ENCODE assay signal across 9 mouse cellular contexts in genomic region chr2:26341510-26341981, GRCm38 (mm10). TPM values are rescaled to one million over a fixed set of nuclear protein-coding genes. Genes with fewer than 3 reads are reported as not detected.
A peak's percentile ranks its signal among the peaks of the same experiment; 100 is the strongest.
DNase-seq lines count a peak whose midpoint lies in the region; ATAC-seq lines count a peak whose summit lies in the region.
"Had no signal": no experiment of that assay in that cellular context is flagged by ENCODE, and none has a peak within 500 bp of the region (broad histone marks: within the 10 kb centered on the region; RNA-seq: fewer than 3 reads in every experiment).

No protein-coding gene starts in this region.

- peaks cover 83% of the 10 kb centered on the region for H3K36me3 ChIP-seq in midbrain, embryonic 14.5 days (ENCODE audit: control insufficient read depth, insufficient read depth, low read length)
- peaks cover 12% of the 10 kb centered on the region for H3K36me3 ChIP-seq in midbrain, embryonic 11.5 days (ENCODE audit: control insufficient read depth, insufficient read depth, low read length)
- peaks cover 56% of the 10 kb centered on the region for H3K36me3 ChIP-seq in stomach, embryonic 14.5 days (ENCODE audit: control insufficient read depth, insufficient read depth, low read length)
- H3K36me3 ChIP-seq in midbrain, embryonic 15.5 days (replicated peaks), result peaks cover 51% of the 10 kb centered on the region

- H3K27ac ChIP-seq in midbrain, embryonic 14.5 days (replicated peaks; ENCODE audit: low read depth, low read length), result peak overlapping the region; percentile 9; the same call in 1 of the 2 replicates
- H3K27ac ChIP-seq in midbrain, embryonic 11.5 days (ENCODE audit: low read depth, low read length), result no peak overlapping the region
- peak overlapping the region; percentile 90 for H3K27ac ChIP-seq in stomach, embryonic 14.5 days (ENCODE audit: low read length)
- H3K27ac ChIP-seq in midbrain, embryonic 15.5 days, result no peak overlapping the region; the same call in 1 of the 2 replicates

- peak; percentile 98 for DNase-seq in heart, adult 11 months
- no peak for DNase-seq in heart, adult 8-10 months (ENCODE audit: low spot score)
- no peak for DNase-seq in midbrain, embryonic 14.5 days
- DNase-seq in midbrain, embryonic 11.5 days (ENCODE audit: low spot score, missing footprints), result no peak
- DNase-seq in kidney, postnatal 36 days, result peak; percentile 36 to 67
- no peak for DNase-seq in embryo, embryonic 10 days (ENCODE audit: low spot score)

- no peak for ATAC-seq in midbrain, embryonic 14.5 days (ENCODE audit: low FRiP score, low TSS enrichment)
- ATAC-seq in midbrain, embryonic 11.5 days (ENCODE audit: low FRiP score), result no peak
- peak; percentile 15; the same call in 1 of the 2 replicates for ATAC-seq in stomach, embryonic 14.5 days (ENCODE audit: insufficient number of reproducible peaks, insufficient read depth, low FRiP score, low read depth)
- no peak for ATAC-seq in midbrain, embryonic 15.5 days (replicated peaks)

- WGBS in midbrain, embryonic 14.5 days, result 95% methylated on average over 2 of the region's 2 CpGs
- WGBS in midbrain, embryonic 11.5 days, result 92% methylated on average over 2 of the region's 2 CpGs
- 77% methylated on average over 2 of the region's 2 CpGs for WGBS in stomach, embryonic 14.5 days
- WGBS in midbrain, embryonic 15.5 days, result 92% methylated on average over 2 of the region's 2 CpGs

- no peak overlapping the region for H3K4me2 ChIP-seq in midbrain, embryonic 14.5 days (ENCODE audit: low read length)
- H3K4me2 ChIP-seq in midbrain, embryonic 11.5 days, result no peak overlapping the region
- H3K4me2 ChIP-seq in stomach, embryonic 14.5 days (replicated peaks; ENCODE audit: low read depth, low read length), result no peak overlapping the region
- no peak overlapping the region for H3K4me2 ChIP-seq in midbrain, embryonic 15.5 days

- no peaks in the 10 kb centered on the region for H3K9me3 ChIP-seq in midbrain, embryonic 14.5 days (ENCODE audit: control insufficient read depth, low read length)
- H3K9me3 ChIP-seq in midbrain, embryonic 11.5 days (ENCODE audit: control insufficient read depth, low read length), result no peaks in the 10 kb centered on the region
- H3K9me3 ChIP-seq in stomach, embryonic 14.5 days (ENCODE audit: control insufficient read depth, low read depth, low read length), result no peaks in the 10 kb centered on the region
- H3K9me3 ChIP-seq in midbrain, embryonic 15.5 days, result no peaks in the 10 kb centered on the region

- no peak overlapping the region for H3K4me3 ChIP-seq in midbrain, embryonic 14.5 days (replicated peaks; ENCODE audit: low read depth, low read length)
- H3K4me3 ChIP-seq in midbrain, embryonic 11.5 days (ENCODE audit: low read depth, low read length), result no peak overlapping the region
- H3K4me3 ChIP-seq in stomach, embryonic 14.5 days (ENCODE audit: low read depth, low read length), result no peak overlapping the region
- no peak overlapping the region for H3K4me3 ChIP-seq in midbrain, embryonic 15.5 days

- H3K9ac ChIP-seq in midbrain, embryonic 14.5 days (replicated peaks; ENCODE audit: low read length), result no peak overlapping the region
- no peak overlapping the region for H3K9ac ChIP-seq in midbrain, embryonic 11.5 days (ENCODE audit: low read length)
- 0 out of 2 replicates have a peak overlapping the region, but pooled peaks have one; percentile 1 for H3K9ac ChIP-seq in stomach, embryonic 14.5 days (replicated peaks; ENCODE audit: low read depth, low read length)
- H3K9ac ChIP-seq in midbrain, embryonic 15.5 days, result no peak overlapping the region

- H3K27me3 ChIP-seq in midbrain, embryonic 14.5 days (ENCODE audit: control insufficient read depth, insufficient read depth, low read length), result no peaks in the 10 kb centered on the region
- H3K27me3 ChIP-seq in midbrain, embryonic 11.5 days (ENCODE audit: control insufficient read depth, insufficient read depth, low read length), result no peaks in the 10 kb centered on the region
- no peaks in the 10 kb centered on the region for H3K27me3 ChIP-seq in stomach, embryonic 14.5 days (ENCODE audit: control insufficient read depth, insufficient read depth, low read length)
- H3K27me3 ChIP-seq in midbrain, embryonic 15.5 days (replicated peaks), result no peaks in the 10 kb centered on the region

- H3K4me1 ChIP-seq in midbrain, embryonic 14.5 days (ENCODE audit: control insufficient read depth, insufficient read depth, low read length), result no peaks in the 10 kb centered on the region
- H3K4me1 ChIP-seq in midbrain, embryonic 11.5 days (ENCODE audit: control insufficient read depth, insufficient read depth, low read length), result no peaks in the 10 kb centered on the region
- H3K4me1 ChIP-seq in stomach, embryonic 14.5 days (ENCODE audit: control insufficient read depth, insufficient read depth, low read length), result peaks cover 25% of the 10 kb centered on the region
- H3K4me1 ChIP-seq in midbrain, embryonic 15.5 days, result no peaks in the 10 kb centered on the region

RNA-seq across cellular contexts. Expression of gene Dnlz, which starts 10.4 kb away (rescaled TPM):
- 10 to 100 TPM; 22.4 to 26.2 (median 25.4) TPM for total RNA-seq in heart, adult 8-10 months (2022)
- 27.9 and 28.1 TPM in 2 replicates for polyA plus RNA-seq in midbrain, embryonic 14.5 days (2014; fragmentation: Nextera tagmentation; extraction: Ambion mirVana)
- polyA plus RNA-seq in midbrain, embryonic 11.5 days (2014; fragmentation: Nextera tagmentation; extraction: Ambion mirVana), result 29.5 and 35.0 TPM in 2 replicates
- polyA plus RNA-seq in stomach, embryonic 14.5 days (2014; fragmentation: Nextera tagmentation; extraction: Ambion mirVana), result 25.6 and 27.6 TPM in 2 replicates
- 27.6 and 29.8 TPM in 2 replicates for polyA plus RNA-seq in midbrain, embryonic 15.5 days (2015; fragmentation: Nextera tagmentation; extraction: Ambion mirVana)

RNA-seq across cellular contexts. Expression of gene Card9, which starts 19.2 kb away (rescaled TPM):
- total RNA-seq in heart, adult 8-10 months (2022), result 1 to 10 TPM in 3 of 4 experiments, under 1 TPM in 1; 0.54 to 2.2 (median 1.7) TPM
- 1.5 and 1.7 TPM in 2 replicates for polyA plus RNA-seq in midbrain, embryonic 14.5 days (2014; fragmentation: Nextera tagmentation; extraction: Ambion mirVana)
- 0.99 and 1.1 TPM in 2 replicates for polyA plus RNA-seq in midbrain, embryonic 11.5 days (2014; fragmentation: Nextera tagmentation; extraction: Ambion mirVana)
- polyA plus RNA-seq in stomach, embryonic 14.5 days (2014; fragmentation: Nextera tagmentation; extraction: Ambion mirVana), result 0.51 and 0.88 TPM in 2 replicates
- 1.6 and 2.9 TPM in 2 replicates for polyA plus RNA-seq in midbrain, embryonic 15.5 days (2015; fragmentation: Nextera tagmentation; extraction: Ambion mirVana)

RNA-seq across cellular contexts. Expression of gene Gpsm1, which starts 26.2 kb away (rescaled TPM):
- 100 to 1,000 TPM; 188 to 246 (median 219) TPM for total RNA-seq in heart, adult 8-10 months (2022)
- polyA plus RNA-seq in midbrain, embryonic 14.5 days (2014; fragmentation: Nextera tagmentation; extraction: Ambion mirVana), result 99.4 and 121 TPM in 2 replicates
- 46.2 and 53.3 TPM in 2 replicates for polyA plus RNA-seq in midbrain, embryonic 11.5 days (2014; fragmentation: Nextera tagmentation; extraction: Ambion mirVana)
- 24.0 and 24.1 TPM in 2 replicates for polyA plus RNA-seq in stomach, embryonic 14.5 days (2014; fragmentation: Nextera tagmentation; extraction: Ambion mirVana)
- 211 and 216 TPM in 2 replicates for polyA plus RNA-seq in midbrain, embryonic 15.5 days (2015; fragmentation: Nextera tagmentation; extraction: Ambion mirVana)

RNA-seq across cellular contexts. Expression of gene Snapc4, which starts 38.9 kb away (rescaled TPM):
- 10 to 100 TPM in 2 of 4 experiments, 1 to 10 TPM in 2; 6.4 to 13.1 (median 8.6) TPM for total RNA-seq in heart, adult 8-10 months (2022)
- 25.3 and 30.7 TPM in 2 replicates for polyA plus RNA-seq in midbrain, embryonic 14.5 days (2014; fragmentation: Nextera tagmentation; extraction: Ambion mirVana)
- 22.3 and 22.5 TPM in 2 replicates for polyA plus RNA-seq in midbrain, embryonic 11.5 days (2014; fragmentation: Nextera tagmentation; extraction: Ambion mirVana)
- 29.4 and 32.2 TPM in 2 replicates for polyA plus RNA-seq in stomach, embryonic 14.5 days (2014; fragmentation: Nextera tagmentation; extraction: Ambion mirVana)
- polyA plus RNA-seq in midbrain, embryonic 15.5 days (2015; fragmentation: Nextera tagmentation; extraction: Ambion mirVana), result 33.0 and 40.0 TPM in 2 replicates

RNA-seq across cellular contexts. Expression of gene Ccdc187, which starts 47.2 kb away (rescaled TPM):
- under 1 TPM; 0.08 to 0.17 (median 0.14) TPM for total RNA-seq in heart, adult 8-10 months (2022)
- polyA plus RNA-seq in midbrain, embryonic 14.5 days (2014; fragmentation: Nextera tagmentation; extraction: Ambion mirVana), result 0.11 and 0.20 TPM in 2 replicates
- 0.05 and 0.10 TPM in 2 replicates for polyA plus RNA-seq in midbrain, embryonic 11.5 days (2014; fragmentation: Nextera tagmentation; extraction: Ambion mirVana)
- polyA plus RNA-seq in stomach, embryonic 14.5 days (2014; fragmentation: Nextera tagmentation; extraction: Ambion mirVana), result 0.58 and 1.1 TPM in 2 replicates
- polyA plus RNA-seq in midbrain, embryonic 15.5 days (2015; fragmentation: Nextera tagmentation; extraction: Ambion mirVana), result 0.18 and 0.25 TPM in 2 replicates
- total RNA-seq: megakaryocyte-erythroid progenitor cell, adult 5-6 weeks had no signal

Comparison
In these comparisons a context has a peak if more than half of its experiments do, and no peak if none do; other contexts are left out.
1. DNase-seq: peak in heart, adult 11 months (single experiment) and kidney, postnatal 36 days (2 of 2); none in heart, adult 8-10 months (single experiment), midbrain, embryonic 14.5 days (single experiment), midbrain, embryonic 11.5 days (single experiment) and embryo, embryonic 10 days (single experiment).
2. H3K27ac ChIP-seq: peak in midbrain, embryonic 14.5 days (single experiment) and stomach, embryonic 14.5 days (single experiment); none in midbrain, embryonic 11.5 days (single experiment) and midbrain, embryonic 15.5 days (single experiment).